Mouse (Mus musculus) forebrain, embryonic 16.5 days (tissue): ENCODE measurements around the gene Pdzd2. TPM values are rescaled to one million over a fixed set of nuclear protein-coding genes. Genes with fewer than 3 reads are reported as not detected.

Experiments
- ATAC-seq: fragments of 200-750 bp; cut with Nextera tagmentation; 2 replicates; pipeline ENCODE4 v1.8.0; 2017; ENCODE audit warnings: mild to moderate bottlenecking, moderate library complexity
- H3K27ac ChIP-seq: fragments of 300-500 bp; sonication (generic); 2 replicates; pipeline ENCODE4 v1.5.1; 2014; ENCODE audit warnings: low read length, control low read depth
- H3K27me3 ChIP-seq: fragments of 300-500 bp; sonication (generic); replicated peaks from 2 replicates; pipeline ENCODE4 v1.6.1; 2014; ENCODE audit warnings: low read length; ENCODE audit not compliant: control insufficient read depth, insufficient read depth
- H3K36me3 ChIP-seq: fragments of 300-500 bp; sonication (generic); 2 replicates; pipeline ENCODE4 v1.6.1; 2014; ENCODE audit not compliant: control insufficient read depth, insufficient read depth
- H3K4me1 ChIP-seq: fragments of 300-500 bp; sonication (generic); replicated peaks from 2 replicates; pipeline ENCODE4 v1.6.1; 2014; ENCODE audit warnings: low read length; ENCODE audit not compliant: control insufficient read depth, insufficient read depth
- H3K4me2 ChIP-seq: fragments of 300-500 bp; sonication (generic); 2 replicates; pipeline ENCODE4 v1.6.1; 2014; ENCODE audit warnings: mild to moderate bottlenecking, low read length, control low read depth
- H3K4me3 ChIP-seq: fragments of 300-500 bp; sonication (generic); replicated peaks from 2 replicates; pipeline ENCODE4 v1.5.1; 2014; ENCODE audit warnings: mild to moderate bottlenecking, low read length, control low read depth
- H3K9ac ChIP-seq: fragments of 300-500 bp; sonication (generic); replicated peaks from 2 replicates; pipeline ENCODE4 v1.6.1; 2014; ENCODE audit warnings: low read depth, low read length, control low read depth
- H3K9me3 ChIP-seq: fragments of 300-500 bp; sonication (generic); 2 replicates; pipeline ENCODE4 v1.6.1; 2016; ENCODE audit warnings: low read length; ENCODE audit not compliant: control insufficient read depth
- WGBS: fragments of 180-500 bp; shearing (Covaris S2); extraction: QIAGEN DNeasy Blood & Tissue Kit; methylation state at CpG from one replicate; pipeline ENCODE4 v1.1.7; 2014; 5-methylcytosine and 5-hydroxymethylcytosine counted together
- polyA plus RNA-seq: library from polyadenylated mRNA; unstranded; fragments of >200 nt; fragmentation: Nextera tagmentation; extraction: Ambion mirVana; gene quantifications from 2 replicates; pipeline ENCODE4 v1.2.1, GENCODE M21; 2015

The Pdzd2 gene
- polyA plus RNA-seq, 1 experiment from 2014 or later: 8.1 TPM

DNA sequence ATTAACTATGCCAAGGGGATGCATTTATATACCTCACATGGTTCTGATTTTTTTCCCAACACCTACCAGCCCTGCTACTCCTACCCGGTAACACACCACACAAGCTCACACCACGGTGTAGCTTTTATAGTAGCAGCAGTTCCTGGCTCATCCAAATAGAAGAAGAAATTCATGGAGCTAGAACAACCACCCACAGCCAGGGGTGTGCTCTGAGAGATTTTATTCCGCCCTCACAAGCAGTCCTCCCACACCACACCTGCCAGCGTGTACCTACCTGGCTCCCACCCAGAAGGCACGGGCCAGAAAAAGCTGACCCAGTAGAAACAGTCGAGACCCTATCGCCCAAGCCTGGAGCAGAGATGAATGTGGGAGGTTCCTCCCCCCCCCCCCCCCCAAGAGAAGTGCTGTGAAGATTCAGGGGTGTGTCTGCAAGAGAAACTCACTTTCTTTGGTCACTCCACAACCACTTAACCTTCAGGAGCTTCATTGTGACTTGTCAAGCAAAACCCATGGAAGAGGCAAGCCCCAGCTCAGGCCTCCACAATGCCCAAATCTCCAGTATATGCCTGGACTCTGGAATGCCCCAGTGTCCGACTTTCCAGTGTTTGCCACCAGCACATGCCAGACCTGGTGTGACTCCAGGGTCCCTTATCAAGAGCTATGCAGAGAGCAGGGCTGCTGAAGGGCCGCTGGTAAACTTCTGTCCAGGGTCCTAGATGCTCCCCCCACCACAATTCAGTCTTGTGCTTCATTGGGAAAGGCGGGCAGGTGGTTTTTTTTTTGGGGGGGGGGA, 1.2 kb downstream of the Pdzd2 start:
- H3K27ac ChIP-seq: no peak overlapping the region
- H3K4me2 ChIP-seq: peak overlapping the region; percentile 84
- no peak for ATAC-seq
- peaks cover 5% of the 10 kb centered on the region; the same call in 1 of the 2 replicates for H3K27me3 ChIP-seq
- H3K4me1 ChIP-seq: peaks cover 9% of the 10 kb centered on the region
- 37% methylated on average over 10 of the region's 10 CpGs for WGBS
- H3K36me3 ChIP-seq: no peaks in the 10 kb centered on the region
- H3K9me3 ChIP-seq: no peaks in the 10 kb centered on the region
- H3K9ac ChIP-seq: peak overlapping the region; percentile 71; the same call in 1 of the 2 replicates
- peak overlapping the region; percentile 62 for H3K4me3 ChIP-seq

DNA sequence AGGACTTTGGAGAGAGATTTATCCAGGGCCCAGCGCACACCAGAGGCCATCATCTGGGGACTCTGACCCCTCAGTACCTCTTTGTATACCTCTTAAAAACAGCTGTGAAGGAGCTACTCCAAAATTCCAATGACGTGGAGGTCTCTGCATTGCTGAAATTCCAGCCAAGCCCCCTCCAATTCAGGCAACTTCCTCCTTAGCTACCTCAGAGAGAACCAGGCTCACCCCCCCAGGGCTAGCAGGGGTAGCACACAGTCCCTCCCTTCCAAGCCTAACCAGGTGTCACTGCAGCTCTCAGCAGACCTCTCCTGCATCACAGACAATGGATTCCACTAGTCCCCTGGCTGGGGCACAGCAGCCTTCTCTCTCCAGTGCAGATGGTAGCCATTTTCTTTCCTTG, 4.5 kb downstream of the Pdzd2 start:
- 31% methylated on average over 2 of the region's 2 CpGs for WGBS
- Histone ChIP-seq H3K27me3 (peaks cover 5% of the 10 kb centered on the region; the same call in 1 of the 2 replicates), H3K4me2 (no peak overlapping the region), H3K4me1 (peaks cover 7% of the 10 kb centered on the region), H3K9ac (no peak overlapping the region), H3K27ac (no peak overlapping the region), H3K36me3 (no peaks in the 10 kb centered on the region), H3K4me3 (no peak overlapping the region), H3K9me3 (no peaks in the 10 kb centered on the region)
- ATAC-seq: no peak

DNA sequence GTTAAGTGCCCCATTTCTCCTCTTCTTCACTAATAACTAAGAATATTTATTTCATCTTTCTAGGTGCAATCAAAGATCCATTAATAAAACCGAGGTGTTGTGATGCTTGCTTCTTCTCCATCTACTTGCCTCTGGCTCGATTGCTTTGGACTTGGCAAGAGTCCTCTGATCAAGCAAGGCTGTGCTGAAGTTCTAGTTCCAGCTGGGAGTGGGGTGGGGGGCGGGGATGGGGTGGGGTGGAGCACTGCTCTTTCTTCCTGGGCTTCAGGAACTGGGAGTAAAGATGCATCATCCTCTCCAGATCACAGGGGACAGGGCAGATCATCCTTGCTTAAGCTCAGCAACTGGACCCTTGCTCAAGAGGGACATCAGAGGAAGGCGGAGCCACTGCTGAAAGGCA, 5.5 kb downstream of the Pdzd2 start:
- Histone ChIP-seq H3K9ac (no peak overlapping the region), H3K4me3 (no peak overlapping the region), H3K4me1 (peaks cover 4% of the 10 kb centered on the region), H3K9me3 (no peaks in the 10 kb centered on the region), H3K27ac (no peak overlapping the region), H3K36me3 (no peaks in the 10 kb centered on the region), H3K27me3 (peaks cover 5% of the 10 kb centered on the region; the same call in 1 of the 2 replicates), H3K4me2 (no peak overlapping the region)
- 72% methylated on average over 4 of the region's 4 CpGs for WGBS
- ATAC-seq: no peak

DNA sequence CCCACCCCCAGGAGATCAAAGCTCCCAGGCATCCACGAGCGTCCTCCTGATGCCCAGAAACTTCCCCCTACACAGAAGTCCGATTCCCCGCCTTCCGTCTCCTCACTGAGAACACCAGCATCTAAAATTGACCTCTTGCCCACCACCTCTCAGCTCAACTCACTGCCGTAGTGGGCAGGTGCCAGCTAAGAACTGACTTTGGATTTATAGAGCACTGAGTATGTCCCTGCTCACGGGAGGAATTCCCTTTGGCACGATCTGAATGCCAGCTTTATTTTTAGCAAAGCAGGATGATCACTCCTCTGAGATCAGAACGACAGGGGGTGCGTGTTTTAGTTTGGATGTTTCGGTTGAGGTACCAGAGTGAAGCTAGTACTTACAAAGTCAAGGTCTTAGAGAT, 7.1 kb downstream of the Pdzd2 start:
- Histone ChIP-seq H3K4me1 (no peaks in the 10 kb centered on the region), H3K9ac (no peak overlapping the region), H3K27me3 (no peaks in the 10 kb centered on the region), H3K4me2 (no peak overlapping the region), H3K4me3 (no peak overlapping the region), H3K36me3 (no peaks in the 10 kb centered on the region), H3K9me3 (no peaks in the 10 kb centered on the region), H3K27ac (no peak overlapping the region)
- no peak for ATAC-seq
- 80% methylated on average over 11 of the region's 11 CpGs for WGBS

DNA sequence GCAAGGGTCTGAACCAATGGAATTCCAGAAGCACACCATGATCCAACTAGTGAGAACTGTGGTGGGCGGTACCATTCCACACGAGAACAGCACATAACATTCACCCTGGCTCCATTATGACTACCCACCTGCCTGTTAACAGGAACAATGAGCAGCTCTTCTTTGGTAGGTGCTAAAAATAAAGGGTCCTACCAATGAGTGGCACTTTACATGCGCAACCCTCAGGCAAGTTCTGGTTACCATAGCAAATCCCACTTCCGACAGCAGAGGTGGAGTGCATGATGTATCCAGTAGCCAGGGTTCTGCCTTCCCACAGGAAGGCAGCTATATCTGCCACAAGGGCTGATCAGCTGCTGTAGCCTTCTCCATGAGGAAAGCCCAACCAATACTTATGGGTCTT, 11.3 kb downstream of the Pdzd2 start:
- no peaks in the 10 kb centered on the region for H3K9me3 ChIP-seq
- no peaks in the 10 kb centered on the region for H3K4me1 ChIP-seq
- H3K4me2 ChIP-seq: no peak overlapping the region
- H3K27me3 ChIP-seq: no peaks in the 10 kb centered on the region
- ATAC-seq: no peak
- no peaks in the 10 kb centered on the region for H3K36me3 ChIP-seq
- H3K9ac ChIP-seq: no peak overlapping the region
- 86% methylated on average over 4 of the region's 4 CpGs for WGBS
- H3K4me3 ChIP-seq: no peak overlapping the region
- H3K27ac ChIP-seq: no peak overlapping the region

DNA sequence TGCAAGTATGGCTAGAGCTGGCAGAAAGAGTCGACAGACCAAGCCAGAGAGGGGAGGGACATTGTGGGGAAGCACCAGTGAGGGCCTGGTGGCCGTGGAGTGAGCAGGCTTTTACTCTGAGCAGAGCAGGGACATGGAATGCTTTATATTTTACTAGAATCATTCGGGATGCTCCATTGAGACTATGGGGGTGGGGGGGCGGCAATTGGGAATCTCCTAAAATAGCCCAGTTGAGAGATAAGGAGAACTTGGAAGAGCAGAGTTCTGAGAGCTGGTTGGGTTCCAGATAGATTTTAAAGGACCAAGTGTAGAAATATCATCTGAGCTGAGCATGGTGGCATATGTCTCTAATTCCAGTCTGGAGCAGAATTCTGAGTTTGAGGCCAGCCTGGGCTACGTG, 14.5 kb downstream of the Pdzd2 start:
- Histone ChIP-seq H3K9me3 (no peaks in the 10 kb centered on the region), H3K36me3 (no peaks in the 10 kb centered on the region), H3K4me2 (no peak overlapping the region), H3K27ac (no peak overlapping the region), H3K4me3 (no peak overlapping the region), H3K9ac (no peak overlapping the region), H3K4me1 (no peaks in the 10 kb centered on the region), H3K27me3 (no peaks in the 10 kb centered on the region)
- peak; percentile 55; the same call in 1 of the 2 replicates for ATAC-seq
- WGBS: 73% methylated on average over 5 of the region's 5 CpGs

DNA sequence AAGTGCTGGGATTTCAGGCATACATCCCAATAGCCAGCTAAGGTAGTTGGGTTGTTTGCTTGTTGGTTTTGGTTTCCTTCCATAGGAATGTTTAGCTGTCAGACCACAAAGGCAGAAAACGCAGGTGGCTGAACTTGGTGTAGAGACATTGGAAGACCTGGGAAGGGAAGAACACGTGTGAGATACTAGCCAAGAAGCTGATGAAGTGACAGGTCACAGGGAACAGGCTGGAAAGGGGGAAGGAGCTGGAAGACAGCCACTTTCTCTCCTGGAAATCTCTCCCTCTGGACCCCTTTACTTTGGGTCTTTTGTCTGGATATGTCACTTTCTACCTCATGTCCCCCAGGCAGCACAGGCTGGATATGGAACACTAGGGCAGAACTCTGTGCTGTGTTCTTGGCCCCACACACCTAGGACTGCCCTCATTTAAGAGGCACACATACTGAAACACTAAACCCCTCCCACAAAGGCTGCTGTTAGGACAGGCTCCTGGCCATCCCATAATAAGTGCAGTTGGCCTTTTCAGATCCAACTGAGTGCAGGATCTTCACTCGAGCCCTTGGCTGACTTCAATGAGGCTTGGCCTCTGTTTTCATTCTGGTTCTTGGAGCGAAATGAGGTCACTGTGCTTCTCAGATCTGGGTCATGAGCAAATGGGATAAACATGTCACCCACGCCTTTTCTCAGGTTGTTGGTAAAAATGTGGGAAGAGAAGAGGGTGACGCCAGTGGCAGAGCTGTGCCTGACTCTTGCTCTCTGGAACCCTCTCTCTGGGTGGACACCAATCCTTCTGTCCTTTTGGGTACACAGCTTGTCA, 17.8 kb downstream of the Pdzd2 start:
- no peak overlapping the region for H3K27ac ChIP-seq
- WGBS: 78% methylated on average over 6 of the region's 6 CpGs
- H3K4me3 ChIP-seq: no peak overlapping the region
- H3K4me2 ChIP-seq: no peak overlapping the region
- no peaks in the 10 kb centered on the region for H3K9me3 ChIP-seq
- no peaks in the 10 kb centered on the region for H3K36me3 ChIP-seq
- H3K9ac ChIP-seq: no peak overlapping the region
- ATAC-seq: no peak
- no peaks in the 10 kb centered on the region for H3K4me1 ChIP-seq
- no peaks in the 10 kb centered on the region for H3K27me3 ChIP-seq

DNA sequence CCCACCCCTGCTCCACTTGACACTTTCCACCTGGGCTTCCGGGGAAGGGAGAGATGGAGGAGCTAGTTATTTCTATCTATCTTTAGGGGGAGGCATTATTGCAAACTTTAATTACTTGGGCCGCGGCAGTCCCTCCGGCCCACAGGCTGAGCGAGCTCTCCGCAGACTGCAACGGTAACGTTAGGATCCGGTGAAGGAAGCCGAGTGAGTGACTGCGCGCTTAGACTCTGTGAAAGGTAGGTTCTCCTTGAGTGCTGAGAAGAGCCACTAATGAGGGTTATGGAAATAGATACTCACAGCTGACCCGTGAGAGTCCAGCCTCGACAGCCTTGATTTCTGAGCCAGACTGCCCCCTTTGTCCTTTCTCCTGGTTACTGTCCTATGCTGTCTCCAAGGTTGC, 20.9 kb downstream of the Pdzd2 start:
- no peak overlapping the region for H3K27ac ChIP-seq
- H3K9ac ChIP-seq: no peak overlapping the region
- 82% methylated on average over 14 of the region's 14 CpGs for WGBS
- H3K4me3 ChIP-seq: no peak overlapping the region
- H3K27me3 ChIP-seq: no peaks in the 10 kb centered on the region
- H3K36me3 ChIP-seq: no peaks in the 10 kb centered on the region
- no peak for ATAC-seq
- no peak overlapping the region for H3K4me2 ChIP-seq
- no peaks in the 10 kb centered on the region for H3K9me3 ChIP-seq
- H3K4me1 ChIP-seq: no peaks in the 10 kb centered on the region

DNA sequence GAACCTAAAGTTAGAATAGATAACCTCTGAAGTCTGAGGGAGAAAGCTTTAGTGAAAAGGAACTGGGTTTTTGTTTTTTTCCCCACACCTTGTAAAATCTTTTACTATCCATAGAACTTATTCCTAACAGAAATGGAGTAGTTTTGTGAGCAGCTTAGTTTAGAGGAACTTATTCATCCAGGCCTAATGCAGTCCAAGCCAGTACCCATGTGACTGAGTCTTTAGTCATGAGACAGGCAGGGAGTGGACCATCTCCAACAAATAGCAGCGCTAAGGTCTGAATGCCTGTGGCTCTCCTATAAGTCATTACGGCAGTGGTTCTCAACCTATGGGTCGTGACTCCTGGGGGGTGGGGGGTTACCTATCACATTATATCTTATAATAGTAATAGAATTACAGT, 22.3 kb downstream of the Pdzd2 start:
- Histone ChIP-seq H3K4me2 (no peak overlapping the region), H3K36me3 (no peaks in the 10 kb centered on the region), H3K4me3 (no peak overlapping the region), H3K27ac (no peak overlapping the region), H3K27me3 (no peaks in the 10 kb centered on the region), H3K9me3 (no peaks in the 10 kb centered on the region), H3K4me1 (no peaks in the 10 kb centered on the region), H3K9ac (no peak overlapping the region)
- WGBS: 87% methylated on average over 3 of the region's 3 CpGs
- no peak for ATAC-seq
